Mouse (Mus musculus) heart, postnatal 0 days (tissue): Measurements from ENCODE around the gene Cln3.

Experiments used
- CTCF ChIP-seq: IDR thresholded peaks from 2 replicates; pipeline ENCODE4 v1.5.1; 2016; ENCODE audit warnings: antibody characterized with exemption, control low read depth, low read depth
- EP300 ChIP-seq: IDR thresholded peaks from 2 replicates; pipeline ENCODE4 v1.6.1; 2016; ENCODE audit warnings: antibody characterized with exemption, low read depth

DNA sequence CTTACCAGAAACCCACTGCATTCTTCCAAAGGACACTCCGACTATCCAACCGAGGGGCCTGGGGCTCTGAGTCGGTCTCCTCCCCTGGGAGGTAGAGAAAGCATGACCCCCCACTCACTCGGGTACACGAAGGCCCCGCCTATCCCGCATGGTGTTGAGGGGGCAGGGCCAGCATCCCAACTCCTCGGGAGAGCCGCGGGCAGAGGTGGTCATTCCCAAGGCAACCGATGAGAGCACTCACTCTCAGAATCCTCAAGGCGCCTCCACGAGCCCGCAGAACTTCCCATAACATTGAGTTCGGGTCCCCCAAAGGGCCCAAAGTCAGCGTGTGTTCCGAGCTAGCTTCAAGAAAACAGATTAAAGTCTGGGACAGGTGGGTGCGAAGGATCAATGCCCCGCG, 2.9 kb downstream of the Cln3 start:
- TF ChIP-seq CTCF: no peak
- no peak for TF ChIP-seq EP300
